Mouse (Mus musculus) ES-Bruce4 (cell line): ENCODE measurements around the gene Fign.

Experiments used
- CTCF ChIP-seq: IDR thresholded peaks from one replicate; pipeline ENCODE4 v1.8.1; 2011; ENCODE audit warnings: low read depth, low read length
- POLR2A ChIP-seq: IDR thresholded peaks from one replicate; pipeline ENCODE4 v1.8.1; 2011; ENCODE audit warnings: low read length; ENCODE audit not compliant: insufficient read depth

GRCm38 (mm10) chr2:64072158-64072557 is 25.7 kb downstream of the Fign start:
- TF ChIP-seq CTCF: no peak
- no peak for TF ChIP-seq POLR2A
